Mouse (Mus musculus) G1E (cell line): ENCODE results near the gene Rbms2.

Experiments used
- CTCF ChIP-seq: IDR thresholded peaks from 2 replicates; pipeline ENCODE4 v1.5.1; 2012; ENCODE audit warnings: low read depth, low read length, inconsistent platforms, mixed read lengths
- GATA1 ChIP-seq: IDR thresholded peaks from 2 replicates; pipeline ENCODE4 v1.6.1; 2012; ENCODE audit warnings: borderline replicate concordance, low read length, inconsistent platforms, mixed read lengths

- TF ChIP-seq GATA1 (no peak), CTCF (no peak)
Measured at GRCm38 (mm10) chr10:128193113-128193512, 13.0 kb upstream of the Rbms2 start.
